Mouse (Mus musculus): ENCODE results near the gene Rhoj. TPM values are rescaled to one million over a fixed set of nuclear protein-coding genes. Genes with fewer than 3 reads are reported as not detected.
A peak's percentile ranks its signal among the peaks of the same experiment; 100 is the strongest.

The Rhoj gene
- polyA plus RNA-seq, 1 experiment from 2014 or later: 24.8 TPM

- H3K36me3 ChIP-seq (ENCODE audit: control insufficient read depth, insufficient read depth, low read length): no peaks in the 10 kb centered on the region
- no peaks in the 10 kb centered on the region for H3K4me1 ChIP-seq (ENCODE audit: control insufficient read depth, insufficient read depth, low read length)
- WGBS: 92% methylated on average over 4 of the region's 4 CpGs
- H3K4me2 ChIP-seq: no peak overlapping the region
- H3K9ac ChIP-seq (ENCODE audit: low read length): no peak overlapping the region
- H3K27ac ChIP-seq (ENCODE audit: low read depth, low read length): no peak overlapping the region
- DNase-seq (ENCODE audit: low spot score, missing footprints) (peak; percentile 33), ATAC-seq (ENCODE audit: low FRiP score) (no peak)
- no peak overlapping the region for H3K4me3 ChIP-seq (ENCODE audit: low read depth, low read length)
- no peaks in the 10 kb centered on the region for H3K27me3 ChIP-seq (ENCODE audit: control insufficient read depth, insufficient read depth, low read length)
- H3K9me3 ChIP-seq (ENCODE audit: control insufficient read depth, low read length): no peaks in the 10 kb centered on the region
Observed at GRCm38 (mm10) chr12:75357781-75358180, 49.7 kb downstream of the Rhoj start.

- ATAC-seq (ENCODE audit: low FRiP score) (no peak), DNase-seq (ENCODE audit: low spot score, missing footprints) (no peak)
- Histone ChIP-seq H3K9ac (ENCODE audit: low read length) (no peak overlapping the region), H3K9me3 (ENCODE audit: control insufficient read depth, low read length) (no peaks in the 10 kb centered on the region), H3K36me3 (ENCODE audit: control insufficient read depth, insufficient read depth, low read length) (no peaks in the 10 kb centered on the region), H3K4me2 (no peak overlapping the region), H3K4me3 (ENCODE audit: low read depth, low read length) (no peak overlapping the region), H3K27me3 (ENCODE audit: control insufficient read depth, insufficient read depth, low read length) (no peaks in the 10 kb centered on the region), H3K4me1 (ENCODE audit: control insufficient read depth, insufficient read depth, low read length) (no peaks in the 10 kb centered on the region), H3K27ac (ENCODE audit: low read depth, low read length) (no peak overlapping the region)
- 89% methylated on average over 4 of the region's 4 CpGs for WGBS
Observed at GRCm38 (mm10) chr12:75358714-75359113, 50.6 kb downstream of the Rhoj start.

GRCm38 (mm10) chr12:75359500-75359899, 51.4 kb downstream of the Rhoj start:
- DNase-seq (ENCODE audit: low spot score, missing footprints): peak; percentile 33
- no peak for ATAC-seq (ENCODE audit: low FRiP score)
- no peaks in the 10 kb centered on the region for H3K9me3 ChIP-seq (ENCODE audit: control insufficient read depth, low read length)
- no peak overlapping the region for H3K4me3 ChIP-seq (ENCODE audit: low read depth, low read length)
- no peak overlapping the region for H3K9ac ChIP-seq (ENCODE audit: low read length)
- H3K27me3 ChIP-seq (ENCODE audit: control insufficient read depth, insufficient read depth, low read length): no peaks in the 10 kb centered on the region
- no peaks in the 10 kb centered on the region for H3K36me3 ChIP-seq (ENCODE audit: control insufficient read depth, insufficient read depth, low read length)
- no peak overlapping the region for H3K4me2 ChIP-seq
- no peak overlapping the region for H3K27ac ChIP-seq (ENCODE audit: low read depth, low read length)
- no peaks in the 10 kb centered on the region for H3K4me1 ChIP-seq (ENCODE audit: control insufficient read depth, insufficient read depth, low read length)
- 58% methylated on average over 2 of the region's 2 CpGs for WGBS

GRCm38 (mm10) chr12:75359921-75360482, 51.9 kb downstream of the Rhoj start:
- H3K27ac ChIP-seq (ENCODE audit: low read depth, low read length): no peak overlapping the region

GRCm38 (mm10) chr12:75362456-75362855, 54.3 kb downstream of the Rhoj start:
- Histone ChIP-seq H3K4me3 (ENCODE audit: low read depth, low read length) (no peak overlapping the region), H3K27ac (ENCODE audit: low read depth, low read length) (no peak overlapping the region), H3K36me3 (ENCODE audit: control insufficient read depth, insufficient read depth, low read length) (no peaks in the 10 kb centered on the region), H3K4me1 (ENCODE audit: control insufficient read depth, insufficient read depth, low read length) (no peaks in the 10 kb centered on the region), H3K4me2 (no peak overlapping the region), H3K9ac (ENCODE audit: low read length) (no peak overlapping the region), H3K27me3 (ENCODE audit: control insufficient read depth, insufficient read depth, low read length) (no peaks in the 10 kb centered on the region), H3K9me3 (ENCODE audit: control insufficient read depth, low read length) (no peaks in the 10 kb centered on the region)
- DNase-seq (ENCODE audit: low spot score, missing footprints): peak; percentile 78
- no peak for ATAC-seq (ENCODE audit: low FRiP score)
- WGBS: 93% methylated on average over 16 of the region's 16 CpGs

More at GRCm38 (mm10) chr12:75359921-75360482, 51.9 kb downstream of the Rhoj start:
- WGBS: 78% methylated on average over 5 of the region's 5 CpGs
- Histone ChIP-seq H3K9me3 (ENCODE audit: control insufficient read depth, low read length) (no peaks in the 10 kb centered on the region), H3K4me3 (ENCODE audit: low read depth, low read length) (no peak overlapping the region), H3K4me1 (ENCODE audit: control insufficient read depth, insufficient read depth, low read length) (no peaks in the 10 kb centered on the region), H3K36me3 (ENCODE audit: control insufficient read depth, insufficient read depth, low read length) (no peaks in the 10 kb centered on the region), H3K4me2 (no peak overlapping the region), H3K27me3 (ENCODE audit: control insufficient read depth, insufficient read depth, low read length) (no peaks in the 10 kb centered on the region), H3K9ac (ENCODE audit: low read length) (no peak overlapping the region)
- peak; percentile 78 for DNase-seq (ENCODE audit: low spot score, missing footprints)
- no peak for ATAC-seq (ENCODE audit: low FRiP score)

GRCm38 (mm10) chr12:75364416-75364815, 56.3 kb downstream of the Rhoj start:
- H3K4me1 ChIP-seq (ENCODE audit: control insufficient read depth, insufficient read depth, low read length): no peaks in the 10 kb centered on the region
- no peaks in the 10 kb centered on the region for H3K9me3 ChIP-seq (ENCODE audit: control insufficient read depth, low read length)
- H3K4me3 ChIP-seq (ENCODE audit: low read depth, low read length): no peak overlapping the region
- H3K9ac ChIP-seq (ENCODE audit: low read length): no peak overlapping the region
- ATAC-seq (ENCODE audit: low FRiP score): no peak
- H3K36me3 ChIP-seq (ENCODE audit: control insufficient read depth, insufficient read depth, low read length): no peaks in the 10 kb centered on the region
- WGBS: 92% methylated on average over 4 of the region's 4 CpGs
- peak; percentile 57 for DNase-seq (ENCODE audit: low spot score, missing footprints)
- H3K4me2 ChIP-seq: no peak overlapping the region
- H3K27ac ChIP-seq (ENCODE audit: low read depth, low read length): no peak overlapping the region
- no peaks in the 10 kb centered on the region for H3K27me3 ChIP-seq (ENCODE audit: control insufficient read depth, insufficient read depth, low read length)

GRCm38 (mm10) chr12:75365621-75366124, 57.6 kb downstream of the Rhoj start:
- Histone ChIP-seq H3K4me3 (ENCODE audit: low read depth, low read length) (no peak overlapping the region), H3K27me3 (ENCODE audit: control insufficient read depth, insufficient read depth, low read length) (no peaks in the 10 kb centered on the region), H3K36me3 (ENCODE audit: control insufficient read depth, insufficient read depth, low read length) (no peaks in the 10 kb centered on the region), H3K9me3 (ENCODE audit: control insufficient read depth, low read length) (no peaks in the 10 kb centered on the region), H3K9ac (ENCODE audit: low read length) (no peak overlapping the region), H3K27ac (ENCODE audit: low read depth, low read length) (no peak overlapping the region), H3K4me1 (ENCODE audit: control insufficient read depth, insufficient read depth, low read length) (no peaks in the 10 kb centered on the region), H3K4me2 (no peak overlapping the region)
- ATAC-seq (ENCODE audit: low FRiP score): no peak
- DNase-seq (ENCODE audit: low spot score, missing footprints): peak; percentile 44
- WGBS: 91% methylated on average over 14 of the region's 14 CpGs

- Histone ChIP-seq H3K9ac (ENCODE audit: low read length) (no peak overlapping the region), H3K4me1 (ENCODE audit: control insufficient read depth, insufficient read depth, low read length) (no peaks in the 10 kb centered on the region), H3K4me2 (no peak overlapping the region), H3K4me3 (ENCODE audit: low read depth, low read length) (no peak overlapping the region), H3K9me3 (ENCODE audit: control insufficient read depth, low read length) (no peaks in the 10 kb centered on the region), H3K36me3 (ENCODE audit: control insufficient read depth, insufficient read depth, low read length) (no peaks in the 10 kb centered on the region), H3K27me3 (ENCODE audit: control insufficient read depth, insufficient read depth, low read length) (no peaks in the 10 kb centered on the region), H3K27ac (ENCODE audit: low read depth, low read length) (no peak overlapping the region)
- ATAC-seq (ENCODE audit: low FRiP score): no peak
- 94% methylated on average over 6 of the region's 6 CpGs for WGBS
- DNase-seq (ENCODE audit: low spot score, missing footprints): no peak
Observed at GRCm38 (mm10) chr12:75367371-75367770, 59.2 kb downstream of the Rhoj start.

- Histone ChIP-seq H3K4me2 (no peak overlapping the region), H3K27me3 (ENCODE audit: control insufficient read depth, insufficient read depth, low read length) (no peaks in the 10 kb centered on the region), H3K9me3 (ENCODE audit: control insufficient read depth, low read length) (no peaks in the 10 kb centered on the region), H3K9ac (ENCODE audit: low read length) (no peak overlapping the region), H3K27ac (ENCODE audit: low read depth, low read length) (no peak overlapping the region), H3K4me1 (ENCODE audit: control insufficient read depth, insufficient read depth, low read length) (no peaks in the 10 kb centered on the region), H3K4me3 (ENCODE audit: low read depth, low read length) (no peak overlapping the region), H3K36me3 (ENCODE audit: control insufficient read depth, insufficient read depth, low read length) (no peaks in the 10 kb centered on the region)
- DNase-seq (ENCODE audit: low spot score, missing footprints) (peak; percentile 8), ATAC-seq (ENCODE audit: low FRiP score) (no peak)
- 74% methylated on average over 5 of the region's 5 CpGs for WGBS
Observed at GRCm38 (mm10) chr12:75368527-75368926, 60.4 kb downstream of the Rhoj start.
